Mouse (Mus musculus): ENCODE measurements around the gene Rab35. TPM values are rescaled to one million over a fixed set of nuclear protein-coding genes. Genes with fewer than 3 reads are reported as not detected.

Rab35 gene
- polyA plus RNA-seq, 1 experiment from 2014 or later: 13.1 TPM

Small RNA genes lying within 50 kb of the gene (microRNA-seq; reads per million reads assigned to microRNA genes)
- gene Mir7030: not detected

Other genes with a start within 250 kb of the Rab35 start
- 0.36 and 0.44 TPM in 2 replicates for gene Msi1, start 202.3 kb upstream of the Rab35 start, polyA plus RNA-seq (2015; fragmentation: Nextera tagmentation; extraction: Ambion mirVana)
- not detected in 2 replicates for gene Pla2g1b, start 165.6 kb upstream of the Rab35 start, polyA plus RNA-seq (2015; fragmentation: Nextera tagmentation; extraction: Ambion mirVana)
- gene Sirt4, start 147.2 kb upstream of the Rab35 start, polyA plus RNA-seq (2015; fragmentation: Nextera tagmentation; extraction: Ambion mirVana): 6.0 and 6.1 TPM in 2 replicates
- 15.2 and 16.8 TPM in 2 replicates for gene Pxn, start 125.2 kb upstream of the Rab35 start, polyA plus RNA-seq (2015; fragmentation: Nextera tagmentation; extraction: Ambion mirVana)
- gene Rplp0, start 72.4 kb upstream of the Rab35 start, polyA plus RNA-seq (2015; fragmentation: Nextera tagmentation; extraction: Ambion mirVana): 1,028 and 1,078 TPM in 2 replicates
- gene Gcn1l1, start 66.7 kb upstream of the Rab35 start, polyA plus RNA-seq (2015; fragmentation: Nextera tagmentation; extraction: Ambion mirVana): 15.0 and 17.3 TPM in 2 replicates
- gene Bicdl1, start 99.7 kb downstream of the Rab35 start, polyA plus RNA-seq (2015; fragmentation: Nextera tagmentation; extraction: Ambion mirVana): 2.1 and 2.4 TPM in 2 replicates
- gene Cit, start 213.4 kb downstream of the Rab35 start, polyA plus RNA-seq (2015; fragmentation: Nextera tagmentation; extraction: Ambion mirVana): 36.3 and 36.4 TPM in 2 replicates